Mouse (Mus musculus) mature B cell (primary cell): Measurements from ENCODE around the gene Vmn1r143.
"Not testable (repeated sequence)": the region's sequence is repeated elsewhere in the genome, so short reads cannot be mapped to it uniquely, and the experiment has no call there.

Experiments used
- in situ Hi-C: fragments of 300-500 bp; cut with MboI; formaldehyde crosslinking; loops from 2 replicates; pipeline ENCODE4 v1.14.3; 2019

Vmn1r143 gene

GRCm38 (mm10) chr7:22189077-22189476 is at the start of gene Vmn1r143:
Vmn1r143 (plus strand) TSS chr7:22189377.
- in situ Hi-C loops = not testable (repeated sequence)

GRCm38 (mm10) chr7:22163935-22164334 is 25.2 kb upstream of the Vmn1r143 start, which contains the start of gene Vmn1r142:
Vmn1r142 (minus strand) TSS chr7:22164035.
- in situ Hi-C loops = not testable (repeated sequence)

- in situ Hi-C loops = not testable (repeated sequence)
Measured at GRCm38 (mm10) chr7:22201164-22201563, 12.0 kb downstream of the Vmn1r143 start, which contains the start of gene Gm8653. Gm8653 (minus strand) TSS chr7:22201264.

GRCm38 (mm10) chr7:22229384-22229783 is 40.2 kb downstream of the Vmn1r143 start, which contains the start of gene Gm8453:
Gm8453 (minus strand) TSS chr7:22229484.
- in situ Hi-C loops = not testable (repeated sequence)
